Mouse (Mus musculus) G1E (cell line): ENCODE data around the gene R3hdm2. TPM values are rescaled to one million over a fixed set of nuclear protein-coding genes. Genes with fewer than 3 reads are reported as not detected.
A peak's percentile ranks its signal among the peaks of the same experiment; 100 is the strongest.

ENCODE experiments used
- ATAC-seq: 2 replicates; pipeline ENCODE4 v1.8.0; 2016; ENCODE audit warnings: mild to moderate bottlenecking; ENCODE audit not compliant: insufficient number of reproducible peaks, poor library complexity, low FRiP score, severe bottlenecking; ENCODE audit errors: extremely low read depth
- DNase-seq: peaks from one replicate; pipeline ENCODE4 v3.0.0; 2012; ENCODE audit warnings: low spot score
- H3K27me3 ChIP-seq: 2 replicates; pipeline ENCODE4 v1.6.1; 2012; ENCODE audit warnings: mild to moderate bottlenecking, low read length, inconsistent platforms; ENCODE audit not compliant: insufficient read depth
- H3K36me3 ChIP-seq: replicated peaks from 2 replicates; pipeline ENCODE3; 2012; ENCODE audit warnings: mild to moderate bottlenecking, inconsistent platforms
- H3K4me1 ChIP-seq: 2 replicates; pipeline ENCODE4 v1.6.1; 2012; ENCODE audit warnings: low read depth, low read length, inconsistent platforms, mixed read lengths; ENCODE audit not compliant: insufficient read depth
- H3K4me3 ChIP-seq: 2 replicates; pipeline ENCODE4 v1.5.1; 2012; ENCODE audit warnings: low read depth, mild to moderate bottlenecking, inconsistent platforms, low read length, moderate library complexity, mixed read lengths
- H3K9me3 ChIP-seq: replicated peaks from 2 replicates; pipeline ENCODE4 v1.6.1; 2012; ENCODE audit warnings: inconsistent platforms
- CTCF ChIP-seq: IDR thresholded peaks from 2 replicates; pipeline ENCODE4 v1.5.1; 2012; ENCODE audit warnings: low read depth, low read length, inconsistent platforms, mixed read lengths
- GATA1 ChIP-seq: IDR thresholded peaks from 2 replicates; pipeline ENCODE4 v1.6.1; 2012; ENCODE audit warnings: borderline replicate concordance, low read length, inconsistent platforms, mixed read lengths
- GATA2 ChIP-seq: IDR thresholded peaks from 2 replicates; pipeline ENCODE4 v1.6.1; 2012; ENCODE audit warnings: low read depth, low read length, inconsistent platforms, borderline replicate concordance
- POLR2AphosphoS5 ChIP-seq: IDR thresholded peaks from 2 replicates; pipeline ENCODE4 v1.6.1; 2012; ENCODE audit warnings: low read depth, low read length, inconsistent platforms; ENCODE audit not compliant: insufficient replicate concordance
- TAL1 ChIP-seq: conservative IDR thresholded peaks from 2 replicates; pipeline ENCODE4 v1.6.1; 2012; ENCODE audit warnings: low read depth, low read length, inconsistent platforms, mixed read lengths
- polyA plus RNA-seq: library from polyadenylated mRNA; stranded (reverse); fragments of >175 nt; gene quantifications from 2 replicates; pipeline ENCODE4 v1.2.3, GENCODE M21; 2012
- total RNA-seq, 2 experiments: library from RNA; stranded (forward) in 1 of 2; stranded (reverse) in 1 of 2; fragments of 200-1000 nt in 1 of 2; fragments of >200 nt in 1 of 2; fragmentation: Nextera tagmentation in 1 of 2; gene quantifications; 2 replicates each; pipeline ENCODE4 v1.2.3; 2014 to 2017

R3hdm2 gene
- total and polyA plus RNA-seq, 3 experiments = 14.8 to 123 (median 97.4) TPM

- Histone ChIP-seq H3K9me3 (no peaks in the 10 kb centered on the region), H3K4me1 (peaks cover 61% of the 10 kb centered on the region), H3K27me3 (peaks cover 66% of the 10 kb centered on the region), H3K4me3 (peak overlapping the region; percentile 67; the same call in 1 of the 2 replicates), H3K36me3 (no peaks in the 10 kb centered on the region)
- no peak for TF ChIP-seq GATA1
- peak; percentile 68 for TF ChIP-seq CTCF
- TF ChIP-seq GATA2 = no peak
- no peak for TF ChIP-seq TAL1
- no peak for TF ChIP-seq POLR2AphosphoS5
- ATAC-seq (no peak), DNase-seq (no peak)
These were observed 129.1 kb downstream of the R3hdm2 start for GRCm38 (mm10) chr10:127509051-127509836.

GRCm38 (mm10) chr10:127509837-127510701 lies 129.9 kb downstream of the R3hdm2 start:
- Histone ChIP-seq H3K27me3 (peaks cover 58% of the 10 kb centered on the region), H3K9me3 (no peaks in the 10 kb centered on the region), H3K4me1 (peaks cover 69% of the 10 kb centered on the region), H3K36me3 (peaks cover under 1% of the 10 kb centered on the region), H3K4me3 (no peak overlapping the region; the same call in 1 of the 2 replicates)
- ATAC-seq = no peak
- DNase-seq = no peak
- TF ChIP-seq POLR2AphosphoS5 (no peak), GATA2 (no peak), GATA1 (no peak), CTCF (no peak), TAL1 (no peak)

- Histone ChIP-seq H3K27me3 (peaks cover 50% of the 10 kb centered on the region), H3K4me3 (peak overlapping the region; percentile 77; the same call in 1 of the 2 replicates), H3K36me3 (peaks cover 11% of the 10 kb centered on the region), H3K4me1 (peaks cover 79% of the 10 kb centered on the region), H3K9me3 (no peaks in the 10 kb centered on the region)
- ATAC-seq (no peak), DNase-seq (no peak)
- TF ChIP-seq CTCF (no peak), POLR2AphosphoS5 (no peak), TAL1 (no peak), GATA1 (no peak), GATA2 (no peak)
These were observed 130.9 kb downstream of the R3hdm2 start for GRCm38 (mm10) chr10:127510895-127511617.

GRCm38 (mm10) chr10:127511634-127512306 lies 131.6 kb downstream of the R3hdm2 start:
- ATAC-seq (no peak), DNase-seq (no peak)
- Histone ChIP-seq H3K36me3 (peaks cover 18% of the 10 kb centered on the region), H3K27me3 (peaks cover 46% of the 10 kb centered on the region), H3K9me3 (no peaks in the 10 kb centered on the region), H3K4me1 (peaks cover 86% of the 10 kb centered on the region), H3K4me3 (peak overlapping the region; percentile 77)
- TF ChIP-seq GATA2 = no peak
- TF ChIP-seq GATA1 = no peak
- TF ChIP-seq CTCF = no peak
- TF ChIP-seq TAL1 = no peak
- TF ChIP-seq POLR2AphosphoS5 = no peak

- ATAC-seq = no peak
- Histone ChIP-seq H3K27me3 (peaks cover 41% of the 10 kb centered on the region), H3K4me3 (peak overlapping the region; percentile 77), H3K4me1 (peaks cover 91% of the 10 kb centered on the region), H3K9me3 (no peaks in the 10 kb centered on the region), H3K36me3 (peaks cover 23% of the 10 kb centered on the region)
- no peak for TF ChIP-seq CTCF
- no peak for TF ChIP-seq TAL1
- no peak for TF ChIP-seq POLR2AphosphoS5
- TF ChIP-seq GATA1 = no peak
- no peak for TF ChIP-seq GATA2
- no peak for DNase-seq
These were observed 132.2 kb downstream of the R3hdm2 start for GRCm38 (mm10) chr10:127512307-127512666.

GRCm38 (mm10) chr10:127512813-127513212 lies 132.7 kb downstream of the R3hdm2 start:
- TF ChIP-seq GATA1 (no peak), CTCF (peak; percentile 100)
- Histone ChIP-seq H3K4me3 (peak overlapping the region; percentile 77), H3K27me3 (peaks cover 36% of the 10 kb centered on the region), H3K9me3 (no peaks in the 10 kb centered on the region), H3K36me3 (peaks cover 28% of the 10 kb centered on the region), H3K4me1 (peaks cover 97% of the 10 kb centered on the region)
- peak; percentile 74 for DNase-seq
- peak; percentile 17; the same call in 1 of the 2 replicates for ATAC-seq
